Mouse (Mus musculus) liver, embryonic 15.5 days (tissue): Measurements from ENCODE around the gene Blzf1. TPM values are rescaled to one million over a fixed set of nuclear protein-coding genes. Genes with fewer than 3 reads are reported as not detected.
A peak's percentile ranks its signal among the peaks of the same experiment; 100 is the strongest.

Source experiments
- ATAC-seq: fragments of 200-750 bp; cut with Nextera tagmentation; 2 replicates; pipeline ENCODE4 v1.8.0; 2017; ENCODE audit warnings: moderate number of reproducible peaks, mild to moderate bottlenecking, moderate library complexity; ENCODE audit not compliant: insufficient read depth
- H3K27ac ChIP-seq: fragments of 300-500 bp; sonication (generic); replicated peaks from 2 replicates; pipeline ENCODE4 v1.5.1; 2015; ENCODE audit warnings: mild to moderate bottlenecking, inconsistent platforms
- H3K27me3 ChIP-seq: fragments of 300-500 bp; sonication (generic); 2 replicates; pipeline ENCODE4 v1.6.1; 2015; ENCODE audit warnings: mild to moderate bottlenecking, inconsistent platforms
- H3K36me3 ChIP-seq: fragments of 300-500 bp; sonication (generic); replicated peaks from 2 replicates; pipeline ENCODE4 v1.6.1; 2015; ENCODE audit warnings: moderate library complexity, mild to moderate bottlenecking, inconsistent platforms
- H3K4me1 ChIP-seq: fragments of 300-500 bp; sonication (generic); replicated peaks from 2 replicates; pipeline ENCODE4 v1.6.1; 2015; ENCODE audit warnings: inconsistent platforms
- H3K4me2 ChIP-seq: fragments of 300-500 bp; sonication (generic); 2 replicates; pipeline ENCODE4 v1.6.1; 2015; ENCODE audit warnings: moderate library complexity, mild to moderate bottlenecking, inconsistent platforms
- H3K4me3 ChIP-seq: fragments of 300-500 bp; sonication (generic); replicated peaks from 2 replicates; pipeline ENCODE4 v1.5.1; 2015; ENCODE audit warnings: mild to moderate bottlenecking, inconsistent platforms
- H3K9ac ChIP-seq: fragments of 300-500 bp; sonication (generic); 2 replicates; pipeline ENCODE4 v1.6.1; 2015; ENCODE audit warnings: moderate library complexity, mild to moderate bottlenecking, inconsistent platforms
- H3K9me3 ChIP-seq: fragments of 300-500 bp; sonication (generic); replicated peaks from 2 replicates; pipeline ENCODE4 v1.6.1; 2016; ENCODE audit warnings: inconsistent platforms
- WGBS: fragments of 180-500 bp; shearing (Covaris S2); methylation state at CpG from one replicate; pipeline ENCODE4 v1.1.7; 2015; ENCODE audit warnings: mixed read lengths; ENCODE audit not compliant: insufficient replicate concordance; 5-methylcytosine and 5-hydroxymethylcytosine counted together
- polyA plus RNA-seq: library from polyadenylated mRNA; unstranded; fragments of >200 nt; fragmentation: Nextera tagmentation; extraction: Ambion mirVana; gene quantifications from 2 replicates; pipeline ENCODE4 v1.2.1, GENCODE M21; 2015

Gene Blzf1
- 8.8 and 9.2 TPM in 2 replicates for polyA plus RNA-seq

GRCm38 (mm10) chr1:164307124-164307751, at the start of gene Blzf1:
Blzf1 (minus strand) TSS chr1:164307489.
- Histone ChIP-seq H3K27ac (peak within 1 kb of the TSS; percentile 81), H3K9me3 (no peaks in the 10 kb centered on the region), H3K36me3 (peaks cover 10% of the 10 kb centered on the region), H3K4me3 (peak within 1 kb of the TSS; percentile 82), H3K27me3 (no peaks in the 10 kb centered on the region), H3K4me2 (peak within 1 kb of the TSS; percentile 89), H3K4me1 (peaks cover 24% of the 10 kb centered on the region), H3K9ac (peak within 1 kb of the TSS; percentile 77)
- under 1% methylated on average over 35 of the region's 35 CpGs for WGBS
- peak; percentile 99 for ATAC-seq

GRCm38 (mm10) chr1:164353443-164353842, 46.2 kb upstream of the Blzf1 start:
- no peak overlapping the region for H3K4me2 ChIP-seq
- no peaks in the 10 kb centered on the region for H3K4me1 ChIP-seq
- no peaks in the 10 kb centered on the region for H3K27me3 ChIP-seq
- H3K27ac ChIP-seq, result no peak overlapping the region
- 66% methylated on average over 3 of the region's 3 CpGs for whole genome bisulfite sequencing
- ATAC-seq, result no peak
- 0 out of 2 replicates have a peak, but pooled peaks cover 3% of the 10 kb centered on the region for H3K36me3 ChIP-seq
- no peak overlapping the region for H3K9ac ChIP-seq
- H3K4me3 ChIP-seq, result no peak overlapping the region
- H3K9me3 ChIP-seq, result no peaks in the 10 kb centered on the region

GRCm38 (mm10) chr1:164342161-164342560, 34.9 kb upstream of the Blzf1 start:
- Histone ChIP-seq H3K9ac (no peak overlapping the region), H3K4me1 (no peaks in the 10 kb centered on the region), H3K4me3 (no peak overlapping the region), H3K9me3 (no peaks in the 10 kb centered on the region), H3K27me3 (no peaks in the 10 kb centered on the region), H3K27ac (no peak overlapping the region), H3K36me3 (no peaks in the 10 kb centered on the region), H3K4me2 (no peak overlapping the region)
- ATAC-seq, result no peak
- WGBS, result 69% methylated on average over 3 of the region's 3 CpGs

GRCm38 (mm10) chr1:164335846-164336245, 28.6 kb upstream of the Blzf1 start:
- no peak for ATAC-seq
- WGBS, result 74% methylated on average over 4 of the region's 4 CpGs
- Histone ChIP-seq H3K4me3 (no peak overlapping the region), H3K27ac (no peak overlapping the region), H3K9ac (no peak overlapping the region), H3K9me3 (no peaks in the 10 kb centered on the region), H3K36me3 (peaks cover 8% of the 10 kb centered on the region; the same call in 1 of the 2 replicates), H3K4me1 (no peaks in the 10 kb centered on the region), H3K27me3 (no peaks in the 10 kb centered on the region), H3K4me2 (no peak overlapping the region)

- H3K9me3 ChIP-seq, result no peaks in the 10 kb centered on the region
- peaks cover 8% of the 10 kb centered on the region; the same call in 1 of the 2 replicates for H3K36me3 ChIP-seq
- no peak for ATAC-seq
- no peak overlapping the region for H3K27ac ChIP-seq
- no peak overlapping the region for H3K9ac ChIP-seq
- no peak overlapping the region for H3K4me2 ChIP-seq
- H3K4me3 ChIP-seq, result no peak overlapping the region
- H3K27me3 ChIP-seq, result no peaks in the 10 kb centered on the region
- 73% methylated on average over 3 of the region's 3 CpGs for WGBS
- H3K4me1 ChIP-seq, result no peaks in the 10 kb centered on the region
Measured at GRCm38 (mm10) chr1:164335435-164335834, 28.1 kb upstream of the Blzf1 start.

- no peaks in the 10 kb centered on the region for H3K27me3 ChIP-seq
- H3K4me1 ChIP-seq, result no peaks in the 10 kb centered on the region
- no peak overlapping the region for H3K27ac ChIP-seq
- no peak for ATAC-seq
- H3K4me3 ChIP-seq, result no peak overlapping the region
- H3K4me2 ChIP-seq, result no peak overlapping the region
- no peak overlapping the region for H3K9ac ChIP-seq
- H3K9me3 ChIP-seq, result no peaks in the 10 kb centered on the region
- WGBS, result 72% methylated on average over 11 of the region's 11 CpGs
- H3K36me3 ChIP-seq, result peaks cover 8% of the 10 kb centered on the region; the same call in 1 of the 2 replicates
Measured at GRCm38 (mm10) chr1:164332559-164332958, 25.3 kb upstream of the Blzf1 start.

GRCm38 (mm10) chr1:164327764-164328163, 20.5 kb upstream of the Blzf1 start:
- 71% methylated on average over 7 of the region's 7 CpGs for WGBS
- no peak overlapping the region for H3K4me2 ChIP-seq
- H3K36me3 ChIP-seq, result no peaks in the 10 kb centered on the region
- no peak overlapping the region for H3K4me3 ChIP-seq
- no peak overlapping the region for H3K27ac ChIP-seq
- ATAC-seq, result no peak
- H3K27me3 ChIP-seq, result no peaks in the 10 kb centered on the region
- H3K4me1 ChIP-seq, result no peaks in the 10 kb centered on the region
- H3K9me3 ChIP-seq, result no peaks in the 10 kb centered on the region
- no peak overlapping the region for H3K9ac ChIP-seq

- Histone ChIP-seq H3K9me3 (no peaks in the 10 kb centered on the region), H3K27ac (no peak overlapping the region), H3K27me3 (no peaks in the 10 kb centered on the region), H3K9ac (no peak overlapping the region), H3K4me1 (no peaks in the 10 kb centered on the region), H3K4me2 (no peak overlapping the region), H3K4me3 (no peak overlapping the region), H3K36me3 (no peaks in the 10 kb centered on the region)
- 69% methylated on average over 6 of the region's 6 CpGs for WGBS
- ATAC-seq, result no peak
Measured at GRCm38 (mm10) chr1:164326600-164327155, 19.4 kb upstream of the Blzf1 start.

- Histone ChIP-seq H3K36me3 (no peaks in the 10 kb centered on the region), H3K4me2 (no peak overlapping the region), H3K27me3 (no peaks in the 10 kb centered on the region), H3K9me3 (no peaks in the 10 kb centered on the region), H3K9ac (no peak overlapping the region), H3K27ac (no peak overlapping the region), H3K4me1 (peaks cover 6% of the 10 kb centered on the region; the same call in 1 of the 2 replicates), H3K4me3 (no peak overlapping the region)
- no peak for ATAC-seq
- WGBS, result 70% methylated on average over 2 of the region's 2 CpGs
Measured at GRCm38 (mm10) chr1:164324878-164325277, 17.6 kb upstream of the Blzf1 start.

- H3K27me3 ChIP-seq, result no peaks in the 10 kb centered on the region
- H3K36me3 ChIP-seq, result no peaks in the 10 kb centered on the region
- WGBS, result 73% methylated on average over 4 of the region's 4 CpGs
- H3K4me3 ChIP-seq, result no peak overlapping the region
- H3K27ac ChIP-seq, result no peak overlapping the region
- H3K9me3 ChIP-seq, result no peaks in the 10 kb centered on the region
- peaks cover 11% of the 10 kb centered on the region; the same call in 1 of the 2 replicates for H3K4me1 ChIP-seq
- no peak overlapping the region for H3K9ac ChIP-seq
- H3K4me2 ChIP-seq, result no peak overlapping the region
- ATAC-seq, result no peak
Measured at GRCm38 (mm10) chr1:164324221-164324620, 16.9 kb upstream of the Blzf1 start.

- Histone ChIP-seq H3K36me3 (no peaks in the 10 kb centered on the region), H3K27ac (no peak overlapping the region), H3K9me3 (no peaks in the 10 kb centered on the region), H3K4me3 (no peak overlapping the region), H3K9ac (no peak overlapping the region), H3K27me3 (no peaks in the 10 kb centered on the region), H3K4me1 (peaks cover 17% of the 10 kb centered on the region), H3K4me2 (no peak overlapping the region)
- 66% methylated on average over 8 of the region's 8 CpGs for WGBS
- ATAC-seq, result no peak
Measured at GRCm38 (mm10) chr1:164322987-164323650, 15.8 kb upstream of the Blzf1 start.
